Mouse (Mus musculus) B cell, adult (primary cell): ENCODE results near the gene Ptpn12. TPM values are rescaled to one million over a fixed set of nuclear protein-coding genes. Genes with fewer than 3 reads are reported as not detected.

ENCODE experiments used
- total RNA-seq: library from RNA; stranded (reverse); gene quantifications from 4 replicates; pipeline ENCODE4 v1.2.4, GENCODE M21; 2023; ENCODE audit not compliant: inconsistent age

Gene Ptpn12
- total RNA-seq: 28.1 to 36.2 TPM (median 31.6 TPM) in 4 replicates

GRCm38 (mm10) chr5:21055820-21056531 is at the start of gene Ptpn12:
TSS of gene Ptpn12 (minus strand) at chr5:21055911.

GRCm38 (mm10) chr5:20956298-20956697 is 99.4 kb downstream of the Ptpn12 start, which contains the start of gene Rsbn1l:
TSS of gene Rsbn1l (minus strand) at chr5:20956398.

Other genes with a start within 250 kb of the Ptpn12 start
- gene Phtf2, start 173.8 kb downstream of the Ptpn12 start, total RNA-seq: 40.8 to 50.4 TPM (median 44.8 TPM) in 4 replicates
- gene Tmem60, start 173.7 kb downstream of the Ptpn12 start, total RNA-seq: 10.4 to 13.3 TPM (median 12.8 TPM) in 4 replicates
- gene Rsbn1l, start 99.5 kb downstream of the Ptpn12 start, total RNA-seq: 57.0 to 70.2 TPM (median 62.2 TPM) in 4 replicates
- 15.3 to 19.7 TPM (median 17.6 TPM) in 4 replicates for gene Gsap, start 130.3 kb upstream of the Ptpn12 start, total RNA-seq